Mouse (Mus musculus) layer of hippocampus, postnatal 25 days (tissue): Measurements from ENCODE around the gene Gm20696. TPM values are rescaled to one million over a fixed set of nuclear protein-coding genes. Genes with fewer than 3 reads are reported as not detected.

ENCODE experiments used
- DNase-seq, 2 experiments: peaks; one replicate each; pipeline ENCODE4 v3.0.0; 2022; ENCODE audit warnings: mixed read lengths in 2 of 2, low spot score in 1 of 2; ENCODE audit errors: extremely low spot score in 1 of 2
- total RNA-seq, 2 experiments: library from RNA; stranded (reverse); gene quantifications; 2 replicates each; pipeline ENCODE4 v1.2.3; 2021

Gm20696 gene
- total RNA-seq, 2 experiments from 2014 or later, result 6.5 to 7.8 TPM

GRCm38 (mm10) chr6:99625803-99626202, 40.8 kb downstream of the Gm20696 start:
- no peak for DNase-seq

DNA sequence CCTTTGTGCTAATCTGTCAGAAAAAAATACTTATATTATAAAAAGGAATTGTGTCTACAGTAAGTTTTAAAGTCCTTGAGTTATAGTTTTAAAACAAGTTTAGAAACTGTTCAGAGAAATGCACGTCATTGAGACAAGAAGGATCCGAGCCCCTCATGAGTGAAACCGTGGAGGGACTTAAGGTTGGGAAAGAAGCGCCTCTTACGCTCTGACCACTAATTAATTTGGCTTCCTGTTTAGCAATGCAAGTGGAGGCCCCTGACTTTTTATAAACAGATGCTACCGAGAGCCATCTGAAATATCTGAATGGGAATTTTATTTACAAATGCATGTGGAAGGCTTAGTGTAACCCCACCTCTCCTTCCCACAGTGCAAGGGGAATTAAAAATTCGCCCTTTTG, 41.3 kb downstream of the Gm20696 start:
- no peak for DNase-seq

GRCm38 (mm10) chr6:99624542-99624941, 42.1 kb downstream of the Gm20696 start:
- no peak for DNase-seq

DNA sequence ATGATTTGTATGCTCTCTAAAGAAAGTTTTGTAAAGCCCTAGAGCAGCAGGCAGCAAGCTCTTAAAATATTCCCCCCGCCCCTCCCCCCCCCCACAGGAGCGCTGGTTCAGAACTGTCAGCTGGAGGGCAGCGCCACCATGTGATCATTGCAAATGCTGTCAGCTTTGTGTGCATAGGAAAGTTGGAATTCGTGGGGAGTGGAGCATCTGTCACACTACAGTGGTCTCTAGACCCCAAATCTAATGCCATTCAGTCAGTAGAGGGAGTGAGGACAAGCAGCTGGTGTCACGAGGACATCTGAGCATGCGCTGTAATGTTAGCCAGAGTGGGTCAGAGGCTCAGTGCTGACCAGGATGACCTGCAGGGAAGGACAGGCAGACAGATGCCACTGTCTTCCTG, 43.0 kb downstream of the Gm20696 start:
- no peak for DNase-seq

DNA sequence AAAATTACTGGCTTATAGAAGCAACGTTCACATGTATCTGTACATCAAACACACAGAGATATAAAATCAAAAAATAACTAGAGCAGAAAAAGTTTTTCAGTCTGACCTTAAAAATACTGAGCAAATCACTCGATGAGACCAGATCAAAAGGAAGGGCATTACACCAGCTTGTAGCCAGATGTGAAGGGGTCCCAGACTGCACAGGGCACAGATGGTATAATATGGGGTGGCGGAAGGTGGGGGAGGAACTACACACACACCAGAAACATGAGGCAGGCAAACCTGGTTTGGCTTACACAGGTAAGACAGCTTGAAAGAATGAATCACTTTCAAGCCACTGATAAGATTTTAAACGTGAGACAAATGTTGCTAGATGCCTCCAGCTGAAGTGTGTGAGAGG, 45.4 kb downstream of the Gm20696 start:
- DNase-seq, result no peak

DNA sequence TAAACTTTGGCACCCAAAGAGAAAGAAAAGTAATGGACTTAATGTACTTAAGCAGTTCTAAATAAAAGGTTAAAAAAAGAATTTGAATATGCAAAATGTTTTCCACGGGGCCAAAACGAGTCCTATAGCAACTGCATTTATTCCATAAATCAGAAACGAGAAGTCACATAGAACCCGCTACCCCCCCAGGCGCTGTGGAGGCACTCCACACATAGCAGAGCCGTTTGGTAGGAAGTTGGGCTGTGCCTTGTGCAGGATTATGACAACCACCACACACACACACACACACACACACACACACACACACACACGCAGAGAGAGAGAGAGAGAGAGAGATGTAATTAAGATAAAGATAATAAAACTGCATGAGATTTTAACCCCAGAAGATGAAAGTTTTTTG, 46.1 kb downstream of the Gm20696 start:
- DNase-seq, result no peak

DNA sequence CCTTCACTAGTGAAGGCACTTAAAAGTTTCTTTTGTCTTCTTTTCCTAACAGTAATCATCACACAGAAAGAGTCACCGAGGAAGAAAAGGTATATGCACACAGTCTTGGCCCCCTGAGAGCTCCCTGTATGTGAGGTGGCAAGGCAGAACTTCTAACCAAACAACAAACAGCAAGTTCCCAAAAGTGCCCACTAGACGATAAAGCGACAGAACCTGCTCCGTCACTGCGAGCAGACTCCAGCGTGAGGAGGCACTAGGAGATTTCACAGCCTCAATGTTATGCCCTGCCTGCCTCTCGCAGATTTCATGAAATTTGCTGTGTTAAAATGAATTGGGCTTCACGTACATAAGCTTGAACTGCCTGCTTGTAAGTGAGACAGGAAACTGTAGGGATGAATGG, 46.6 kb downstream of the Gm20696 start:
- DNase-seq, result no peak

DNA sequence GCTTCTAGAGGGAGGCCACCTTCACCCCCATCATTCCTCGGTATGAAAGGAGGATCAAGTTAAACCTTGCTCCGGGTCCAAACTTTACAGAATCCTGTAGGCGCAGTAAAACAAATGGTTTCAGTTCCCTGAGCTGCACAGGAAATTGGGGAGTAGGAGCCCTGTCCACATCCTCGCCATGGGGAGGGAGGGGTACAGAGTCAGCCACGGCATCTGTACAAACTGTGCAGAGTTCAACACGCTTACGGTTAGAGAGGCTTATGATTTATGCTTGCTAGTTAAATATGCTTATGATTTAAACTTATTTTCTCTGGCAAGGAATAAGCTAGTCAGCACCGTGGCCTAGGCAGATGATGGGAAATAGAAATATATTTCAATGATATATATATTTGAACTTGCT, 47.1 kb downstream of the Gm20696 start:
- no peak for DNase-seq

GRCm38 (mm10) chr6:99617867-99618266, 48.7 kb downstream of the Gm20696 start:
- no peak for DNase-seq

GRCm38 (mm10) chr6:99617415-99617814, 49.2 kb downstream of the Gm20696 start:
- no peak for DNase-seq

GRCm38 (mm10) chr6:99615272-99615751, 51.3 kb downstream of the Gm20696 start:
- DNase-seq, result no peak

GRCm38 (mm10) chr6:99614566-99615271, 51.9 kb downstream of the Gm20696 start:
- no peak for DNase-seq

DNA sequence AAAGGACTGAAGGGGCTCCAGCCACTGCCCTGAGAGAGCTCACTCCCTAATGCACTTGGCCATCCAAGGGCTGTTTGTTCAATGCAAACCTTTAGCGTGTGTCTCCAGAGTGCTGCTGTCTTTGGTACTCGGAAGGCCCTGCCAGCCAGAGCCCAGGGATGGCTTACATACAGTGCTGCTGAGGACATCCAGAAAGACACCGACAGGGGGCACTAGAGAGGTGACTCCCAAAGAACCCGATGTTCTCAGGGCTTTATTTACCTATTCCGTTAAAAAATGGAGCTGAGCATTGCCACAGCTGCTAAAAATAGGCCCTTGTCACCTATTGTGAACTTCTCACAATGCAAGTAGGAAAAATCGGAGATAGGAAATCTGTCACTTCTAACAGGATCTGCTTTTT, 54.7 kb downstream of the Gm20696 start:
- peak in 1 of 2 experiments; percentile 40 for DNase-seq

DNA sequence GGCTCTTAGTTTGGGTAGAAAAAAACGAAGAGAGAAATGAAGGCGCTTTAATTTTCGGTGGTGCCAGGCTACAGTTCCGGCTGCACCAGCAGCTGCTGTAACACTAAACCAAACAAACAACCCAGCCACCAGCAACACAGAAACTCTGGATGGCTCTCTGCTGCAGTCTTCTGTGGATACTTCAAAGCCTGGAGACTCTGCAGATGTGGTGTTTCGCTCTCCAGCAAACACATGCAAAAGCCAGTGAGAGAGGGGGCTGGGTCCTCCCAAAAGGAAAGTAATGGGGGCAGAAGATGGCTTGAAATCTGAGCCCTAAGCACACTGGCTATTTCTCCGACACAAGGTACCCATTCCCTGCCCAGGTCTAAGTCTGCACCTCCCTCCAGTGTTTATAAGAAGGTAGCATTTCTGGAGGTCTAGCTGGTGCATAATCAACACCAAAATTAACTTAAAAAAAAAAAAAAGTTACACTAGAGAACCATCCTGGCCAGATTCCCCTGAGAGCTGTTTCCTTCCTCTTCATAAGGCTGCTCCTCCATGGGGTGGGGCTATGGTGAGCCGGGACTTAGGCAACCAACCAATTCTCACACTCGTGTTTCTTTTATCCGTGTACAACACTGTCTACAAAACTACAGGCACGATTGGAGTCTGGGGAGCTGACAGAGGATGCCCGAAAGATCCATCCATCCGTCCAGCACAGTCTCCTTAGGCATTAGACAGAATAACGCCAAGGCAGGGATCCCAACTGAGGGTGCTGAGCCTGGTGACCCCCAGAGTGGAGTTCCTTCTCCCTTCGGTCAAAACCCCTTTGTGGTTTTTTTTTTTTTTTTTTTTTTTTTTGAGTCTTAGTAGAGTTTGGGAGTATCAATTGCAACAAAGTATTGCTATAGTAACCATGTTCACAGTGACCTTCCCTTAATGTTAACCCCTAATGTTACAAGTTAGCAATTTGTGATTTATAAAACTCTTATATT, 55.9 kb downstream of the Gm20696 start:
- no peak for DNase-seq

GRCm38 (mm10) chr6:99606079-99606478, 60.5 kb downstream of the Gm20696 start:
- no peak for DNase-seq

GRCm38 (mm10) chr6:99604758-99605157, 61.8 kb downstream of the Gm20696 start:
- no peak for DNase-seq

GRCm38 (mm10) chr6:99602434-99602833, 64.2 kb downstream of the Gm20696 start:
- DNase-seq, result no peak

GRCm38 (mm10) chr6:99600886-99601285, 65.7 kb downstream of the Gm20696 start:
- no peak for DNase-seq

- peak in 1 of 2 experiments; percentile 41 for DNase-seq
These were observed 66.3 kb downstream of the Gm20696 start for GRCm38 (mm10) chr6:99600168-99600793.

GRCm38 (mm10) chr6:99599651-99600050, 66.9 kb downstream of the Gm20696 start:
- no peak for DNase-seq

DNA sequence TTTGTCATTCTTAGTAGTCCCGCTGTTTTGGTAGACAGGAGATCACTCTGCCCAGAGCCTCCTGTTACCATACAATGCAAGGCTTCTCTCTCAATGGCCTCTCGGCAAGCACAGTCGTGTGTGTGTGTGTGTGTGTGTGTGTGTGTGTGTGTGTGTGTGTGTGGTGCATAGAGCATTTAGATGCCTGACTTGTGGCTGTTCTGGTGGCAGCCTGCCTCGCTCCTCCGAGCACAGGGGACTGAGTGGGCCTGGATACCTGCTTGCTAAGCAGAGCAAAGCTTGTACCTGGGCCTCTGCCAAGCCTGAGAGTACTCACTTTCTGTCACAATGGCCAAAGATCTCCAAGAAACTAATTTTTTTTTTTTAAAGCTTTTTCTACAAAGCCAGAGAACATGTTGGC, 67.4 kb downstream of the Gm20696 start:
- DNase-seq, result no peak
